Mouse (Mus musculus) ES-E14 (cell line): ENCODE measurements around the gene Paf1.
"Not testable (repeated sequence)": the region's sequence is repeated elsewhere in the genome, so short reads cannot be mapped to it uniquely, and the experiment has no call there.

Experiments used
- CHD2 ChIP-seq: IDR thresholded peaks from 2 replicates; pipeline ENCODE4 v1.6.1; 2014; ENCODE audit warnings: mild to moderate bottlenecking, low read depth, low read length, inconsistent platforms
- HCFC1 ChIP-seq: IDR thresholded peaks from 2 replicates; pipeline ENCODE4 v1.6.1; 2012; ENCODE audit warnings: low read length, inconsistent platforms, borderline replicate concordance; ENCODE audit not compliant: insufficient read depth
- MAFK ChIP-seq: IDR thresholded peaks from 2 replicates; pipeline ENCODE4 v1.6.1; 2014; ENCODE audit warnings: mild to moderate bottlenecking, low read depth, low read length, inconsistent platforms; ENCODE audit not compliant: insufficient read depth
- ZC3H11A ChIP-seq: IDR thresholded peaks from 2 replicates; pipeline ENCODE4 v1.6.1; 2012; ENCODE audit warnings: low read depth, mild to moderate bottlenecking, inconsistent platforms, low read length, borderline replicate concordance

DNA sequence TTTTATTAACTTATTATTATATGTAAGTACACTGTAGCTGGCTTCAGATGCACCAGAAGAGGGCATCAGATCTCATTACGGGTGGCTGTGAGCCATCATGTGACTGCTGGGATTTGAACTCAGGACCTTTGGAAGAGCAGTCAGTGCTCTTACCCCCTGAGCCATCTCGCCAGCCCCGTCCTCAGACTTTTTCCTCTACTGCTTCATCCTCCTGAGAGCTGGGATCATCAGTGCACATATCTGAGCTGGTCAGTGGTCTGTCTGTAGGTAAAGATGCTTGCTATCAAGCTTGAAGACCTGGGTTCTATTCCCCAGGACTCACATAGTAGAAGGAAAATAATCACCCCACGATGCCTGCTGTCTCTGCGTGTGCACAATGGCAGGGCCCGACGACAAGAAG, 5.4 kb upstream of the Paf1 start:
- TF ChIP-seq MAFK, ZC3H11A, HCFC1, CHD2: not testable (repeated sequence)
